Mouse (Mus musculus) kidney, adult 2 months (tissue): ENCODE results near the gene Rap1a. TPM values are rescaled to one million over a fixed set of nuclear protein-coding genes. Genes with fewer than 3 reads are reported as not detected.

Experiments used
- DNase-seq: peaks from one replicate; pipeline ENCODE4 v3.0.0; 2021
- H3K27ac ChIP-seq: fragments of 200-500 bp; 2 replicates; pipeline ENCODE4 v1.5.1; 2012; ENCODE audit warnings: low read depth, low read length, control low read depth, inconsistent platforms; ENCODE audit not compliant: insufficient read depth
- H3K27me3 ChIP-seq: fragments of 200-500 bp; replicated peaks from 2 replicates; pipeline ENCODE4 v1.6.1; 2012; ENCODE audit warnings: mild to moderate bottlenecking, moderate library complexity, low read length, inconsistent platforms; ENCODE audit not compliant: control insufficient read depth, insufficient read depth
- H3K36me3 ChIP-seq: fragments of 200-500 bp; 2 replicates; pipeline ENCODE4 v1.6.1; 2012; ENCODE audit warnings: mild to moderate bottlenecking, moderate library complexity, low read length, inconsistent platforms; ENCODE audit not compliant: control insufficient read depth, insufficient read depth
- H3K4me1 ChIP-seq: fragments of 200-500 bp; 2 replicates; pipeline ENCODE4 v1.6.1; 2011; ENCODE audit warnings: low read length; ENCODE audit not compliant: control insufficient read depth, insufficient read depth
- H3K4me3 ChIP-seq: fragments of 200-500 bp; 2 replicates; pipeline ENCODE4 v1.5.1; 2011; ENCODE audit warnings: mild to moderate bottlenecking, low read depth, low read length, control low read depth; ENCODE audit not compliant: insufficient read depth
- CTCF ChIP-seq: fragments of 200-500 bp; conservative IDR thresholded peaks from 2 replicates; pipeline ENCODE4 v1.5.1; 2011; ENCODE audit warnings: low read depth, mild to moderate bottlenecking, control low read depth, low read length, moderate library complexity, mixed read lengths; ENCODE audit not compliant: insufficient read depth, insufficient read length
- POLR2A ChIP-seq: fragments of 200-500 bp; IDR thresholded peaks from one replicate; pipeline ENCODE4 v1.6.1; 2011; ENCODE audit warnings: low read depth, low read length, control low read depth
- WGBS: fragments of 180-500 bp; shearing (Covaris S2); methylation state at CpG from one replicate; pipeline ENCODE4 v1.1.7; 2018; 5-methylcytosine and 5-hydroxymethylcytosine counted together
- polyA plus RNA-seq: library from polyadenylated mRNA; depleted of rRNA; stranded (reverse); fragments of >200 nt; gene quantifications from 2 replicates; pipeline ENCODE4 v1.2.3, GENCODE M21; 2012

The Rap1a gene
- polyA plus RNA-seq, 1 experiment, result 14.3 TPM

- Histone ChIP-seq H3K27ac (no peak overlapping the region), H3K27me3 (no peaks in the 10 kb centered on the region), H3K36me3 (no peaks in the 10 kb centered on the region), H3K4me1 (peaks cover 7% of the 10 kb centered on the region), H3K4me3 (no peak overlapping the region)
- TF ChIP-seq CTCF, result no peak
- TF ChIP-seq POLR2A, result no peak
- 83% methylated on average over 11 of the region's 11 CpGs for WGBS
- no peak for DNase-seq
Measured at GRCm38 (mm10) chr3:105806519-105807249, 5.5 kb upstream of the Rap1a start.

DNA sequence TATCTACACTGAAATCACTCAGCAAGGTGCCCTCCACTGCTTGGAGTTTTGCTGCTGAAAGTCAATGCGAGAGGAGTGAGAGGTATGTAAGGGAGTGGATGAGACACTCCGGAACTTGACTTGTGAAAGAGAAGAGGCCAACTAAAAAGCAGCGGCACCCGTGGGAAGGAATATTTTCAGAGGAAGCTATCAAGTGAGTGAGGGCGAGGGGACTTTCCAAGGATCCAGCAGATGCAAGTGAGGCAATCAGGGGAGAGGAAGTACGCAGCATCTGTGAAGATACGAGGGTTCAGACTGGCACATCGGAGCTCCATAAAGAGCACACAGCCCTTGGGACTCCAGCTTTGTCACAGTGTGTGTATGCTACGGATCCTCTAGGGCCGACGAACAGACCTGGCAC lies 2.5 kb upstream of the Rap1a start:
- TF ChIP-seq CTCF, result no peak
- no peak for TF ChIP-seq POLR2A
- WGBS, result 68% methylated on average over 11 of the region's 11 CpGs
- no peak for DNase-seq
- no peak overlapping the region for H3K27ac ChIP-seq
- H3K36me3 ChIP-seq, result no peaks in the 10 kb centered on the region
- H3K27me3 ChIP-seq, result no peaks in the 10 kb centered on the region
- H3K4me1 ChIP-seq, result peaks cover 15% of the 10 kb centered on the region
- no peak overlapping the region for H3K4me3 ChIP-seq

DNA sequence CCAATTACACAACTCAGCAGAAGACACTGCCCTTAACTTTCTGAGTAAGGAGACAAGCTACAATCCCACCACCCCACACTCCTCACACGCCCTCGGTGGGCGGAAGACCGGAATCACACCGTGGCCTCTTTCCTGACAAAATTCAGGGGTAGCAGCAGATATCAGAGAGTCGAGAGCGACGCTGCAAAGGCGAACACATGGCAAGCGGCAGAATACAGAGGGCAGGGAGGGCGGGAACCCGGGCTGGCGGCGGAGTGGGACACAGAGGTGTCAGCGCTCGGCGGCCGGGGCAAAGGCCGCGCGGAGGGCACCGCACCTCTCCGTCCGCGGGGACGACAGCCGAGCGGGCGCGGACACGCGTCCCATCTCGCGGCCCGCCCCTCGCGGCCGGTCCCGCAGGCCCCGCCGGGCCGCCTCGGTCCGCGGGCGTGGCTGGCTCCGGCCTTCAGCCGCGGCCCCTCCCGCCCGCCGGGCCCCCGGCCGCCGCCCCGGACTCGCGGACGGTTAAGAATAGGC lies 403 bp downstream of the Rap1a start:
- Histone ChIP-seq H3K4me3 (peak overlapping the region; percentile 83), H3K4me1 (peaks cover 17% of the 10 kb centered on the region), H3K36me3 (no peaks in the 10 kb centered on the region), H3K27me3 (no peaks in the 10 kb centered on the region), H3K27ac (peak overlapping the region; percentile 47)
- DNase-seq, result no peak
- TF ChIP-seq POLR2A, result no peak
- no peak for TF ChIP-seq CTCF
- WGBS, result under 1% methylated on average over 42 of the region's 59 CpGs

- H3K36me3 ChIP-seq, result no peaks in the 10 kb centered on the region
Measured at GRCm38 (mm10) chr3:105800156-105800674, 921 bp downstream of the Rap1a start.

GRCm38 (mm10) chr3:105799375-105799774 lies 1.8 kb downstream of the Rap1a start:
- H3K4me1 ChIP-seq, result peaks cover 20% of the 10 kb centered on the region
- TF ChIP-seq CTCF (no peak), POLR2A (no peak)
- no peak for DNase-seq
- no peaks in the 10 kb centered on the region for H3K36me3 ChIP-seq
- WGBS, result 54% methylated on average over 4 of the region's 4 CpGs
- H3K27ac ChIP-seq, result no peak overlapping the region
- H3K27me3 ChIP-seq, result no peaks in the 10 kb centered on the region
- no peak overlapping the region for H3K4me3 ChIP-seq

More at GRCm38 (mm10) chr3:105800156-105800674, 921 bp downstream of the Rap1a start:
- Histone ChIP-seq H3K27ac (peak overlapping the region; percentile 47), H3K27me3 (no peaks in the 10 kb centered on the region), H3K4me3 (peak overlapping the region; percentile 83), H3K4me1 (peaks cover 19% of the 10 kb centered on the region)
- DNase-seq, result peak; percentile 25
- TF ChIP-seq CTCF, result no peak
- no peak for TF ChIP-seq POLR2A
- WGBS, result under 1% methylated on average over 12 of the region's 12 CpGs

GRCm38 (mm10) chr3:105798770-105799169 lies 2.4 kb downstream of the Rap1a start:
- Histone ChIP-seq H3K36me3 (no peaks in the 10 kb centered on the region), H3K27ac (no peak overlapping the region), H3K27me3 (no peaks in the 10 kb centered on the region), H3K4me3 (no peak overlapping the region), H3K4me1 (peaks cover 20% of the 10 kb centered on the region)
- 77% methylated on average over 2 of the region's 2 CpGs for WGBS
- DNase-seq, result no peak
- TF ChIP-seq CTCF (no peak), POLR2A (no peak)

GRCm38 (mm10) chr3:105797427-105797826 lies 3.7 kb downstream of the Rap1a start:
- DNase-seq, result no peak
- H3K4me3 ChIP-seq, result no peak overlapping the region
- peaks cover 20% of the 10 kb centered on the region for H3K4me1 ChIP-seq
- no peaks in the 10 kb centered on the region; the same call in 1 of the 2 replicates for H3K27me3 ChIP-seq
- H3K36me3 ChIP-seq, result no peaks in the 10 kb centered on the region
- no peak overlapping the region for H3K27ac ChIP-seq
- TF ChIP-seq POLR2A (no peak), CTCF (no peak)
- WGBS, result 48% methylated on average over 2 of the region's 2 CpGs
